Mouse (Mus musculus) frontal cortex, adult 2 months (tissue): ENCODE data around the gene Nr0b2. TPM values are rescaled to one million over a fixed set of nuclear protein-coding genes. Genes with fewer than 3 reads are reported as not detected.
"Not testable (repeated sequence)": the region's sequence is repeated elsewhere in the genome, so short reads cannot be mapped to it uniquely, and the experiment has no call there.

Source experiments
- DNase-seq, 2 experiments: peaks; one replicate each; pipeline ENCODE4 v3.0.0; 2022; ENCODE audit warnings: low spot score in 1 of 2; ENCODE audit errors: extremely low spot score in 1 of 2
- polyA plus RNA-seq: library from polyadenylated mRNA; depleted of rRNA; stranded (reverse); fragments of >200 nt; gene quantifications from 2 replicates; pipeline ENCODE4 v1.2.3, GENCODE M21; 2012; rRNA removed

Gene Nr0b2
- polyA plus RNA-seq: not detected in 2 replicates

GRCm38 (mm10) chr4:133552768-133553447 lies at the start of gene Nr0b2:
TSS of gene Nr0b2 (plus strand) at chr4:133553376.
- DNase-seq: no peak

GRCm38 (mm10) chr4:133504300-133504699 lies 48.9 kb upstream of the Nr0b2 start:
- DNase-seq: no peak

- no peak for DNase-seq
Observed at GRCm38 (mm10) chr4:133504755-133505485, 48.3 kb upstream of the Nr0b2 start.

- DNase-seq: no peak
Observed at GRCm38 (mm10) chr4:133506573-133506972, 46.6 kb upstream of the Nr0b2 start.

- peak in 1 of 2 experiments; percentile 72 for DNase-seq
Observed at GRCm38 (mm10) chr4:133508990-133509389, 44.2 kb upstream of the Nr0b2 start.

- no peak for DNase-seq
Observed at GRCm38 (mm10) chr4:133511050-133511449, 42.1 kb upstream of the Nr0b2 start.

GRCm38 (mm10) chr4:133512511-133512910 lies 40.7 kb upstream of the Nr0b2 start:
- not testable (repeated sequence) for DNase-seq

- DNase-seq: peak; percentile 56 to 90
Observed at GRCm38 (mm10) chr4:133512972-133513371, 40.2 kb upstream of the Nr0b2 start.

- DNase-seq: no peak
Observed at GRCm38 (mm10) chr4:133518601-133519368, 34.4 kb upstream of the Nr0b2 start, which contains the start of gene Kdf1. TSS of gene Kdf1 (plus strand) at chr4:133518963.

- no peak for DNase-seq
Observed at GRCm38 (mm10) chr4:133519369-133519665, 33.9 kb upstream of the Nr0b2 start.

GRCm38 (mm10) chr4:133521502-133521901 lies 31.7 kb upstream of the Nr0b2 start:
- DNase-seq: no peak

GRCm38 (mm10) chr4:133527788-133528187 lies 25.4 kb upstream of the Nr0b2 start:
- no peak for DNase-seq

GRCm38 (mm10) chr4:133532777-133533176 lies 20.4 kb upstream of the Nr0b2 start:
- DNase-seq: no peak

GRCm38 (mm10) chr4:133536081-133536480 lies 17.1 kb upstream of the Nr0b2 start:
- no peak for DNase-seq

- no peak for DNase-seq
Observed at GRCm38 (mm10) chr4:133536652-133537051, 16.5 kb upstream of the Nr0b2 start.

- peak; percentile 93 to 97 for DNase-seq
Observed at GRCm38 (mm10) chr4:133545272-133546231, 7.6 kb upstream of the Nr0b2 start, which contains the start of gene Nudc. TSS of gene Nudc (minus strand) at chr4:133545996.

GRCm38 (mm10) chr4:133552029-133552428 lies 1.1 kb upstream of the Nr0b2 start:
- no peak for DNase-seq

GRCm38 (mm10) chr4:133553448-133554330 lies 513 bp downstream of the Nr0b2 start:
- no peak for DNase-seq

- DNase-seq: no peak
Observed at GRCm38 (mm10) chr4:133557041-133557717, 4.0 kb downstream of the Nr0b2 start.
